Mouse (Mus musculus) E14TG2a.4 (cell line): Measurements from ENCODE around the gene A730049H05Rik.

ENCODE experiments used
- CTCF ChIP-seq: conservative IDR thresholded peaks from 2 replicates; pipeline ENCODE4 v1.5.1; 2014; ENCODE audit warnings: low read length
- POU5F1 ChIP-seq: IDR thresholded peaks from 2 replicates; pipeline ENCODE4 v1.6.1; 2014; ENCODE audit warnings: low read length, borderline replicate concordance

DNA sequence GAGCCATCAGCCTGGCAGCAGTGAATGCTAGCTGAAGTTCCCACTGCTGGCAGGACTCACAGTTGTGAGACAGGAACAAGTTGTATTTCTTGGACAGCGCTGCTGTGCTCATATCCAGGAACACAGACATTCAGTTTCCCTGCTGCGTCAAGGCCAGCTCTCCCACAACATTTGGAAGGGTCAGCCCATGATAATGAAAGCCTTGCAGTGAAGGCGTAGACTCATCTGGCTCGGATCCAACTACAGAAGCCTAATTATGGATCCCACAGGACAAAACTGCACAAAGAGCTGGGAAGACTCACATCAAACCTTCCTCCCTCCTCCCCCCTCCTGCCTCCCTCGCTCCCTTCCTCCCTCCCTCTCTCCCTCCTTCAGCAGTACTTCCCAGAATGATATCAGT is 34.0 kb downstream of the A730049H05Rik start:
- TF ChIP-seq POU5F1 (no peak), CTCF (no peak)
